Mouse (Mus musculus) erythroblast, adult 5-6 weeks (primary cell): ENCODE measurements around the gene Il18. TPM values are rescaled to one million over a fixed set of nuclear protein-coding genes. Genes with fewer than 3 reads are reported as not detected.

Experiments
- ATAC-seq: replicated peaks from 2 replicates; pipeline ENCODE4 v1.8.0; 2016; ENCODE audit warnings: moderate number of reproducible peaks, mild to moderate bottlenecking, moderate TSS enrichment, inconsistent platforms; ENCODE audit not compliant: poor library complexity, low FRiP score, severe bottlenecking
- total RNA-seq, 2 experiments: library from RNA; stranded (forward) in 1 of 2; stranded (reverse) in 1 of 2; fragments of 150-400 nt in 1 of 2; fragments of 200-764, 138-1000 nt in 1 of 2; gene quantifications; 2 replicates each; pipeline versions ENCODE4 v1.2.3 to v1.2.4; 2015 to 2017; ENCODE audit warnings: low replicate concordance in 2 of 2

The Il18 gene
- total RNA-seq, 2 experiments from 2014 or later: 3.7 TPM; not detected in 1

DNA sequence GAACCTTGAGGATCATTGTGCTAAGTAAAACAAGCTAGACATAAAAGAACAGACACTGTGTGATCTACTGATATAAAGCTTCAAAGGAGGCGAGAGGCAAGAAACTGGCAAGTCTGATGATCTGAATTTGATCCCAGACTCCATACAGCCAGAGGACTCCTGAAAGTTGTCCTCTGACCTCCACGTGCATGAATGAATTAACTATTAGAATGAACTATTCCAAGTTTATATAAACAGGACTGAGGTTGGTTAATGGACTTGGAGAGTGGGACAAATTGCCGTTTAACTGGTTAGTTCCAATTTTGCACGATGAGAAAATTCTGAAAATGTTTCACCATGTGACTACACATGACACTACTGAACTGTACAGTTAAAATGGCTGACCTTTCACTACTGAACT lies 5.7 kb upstream of the Il18 start:
- no peak for ATAC-seq

- no peak for ATAC-seq
Observed at GRCm38 (mm10) chr9:50552206-50552605, 2.4 kb upstream of the Il18 start.

DNA sequence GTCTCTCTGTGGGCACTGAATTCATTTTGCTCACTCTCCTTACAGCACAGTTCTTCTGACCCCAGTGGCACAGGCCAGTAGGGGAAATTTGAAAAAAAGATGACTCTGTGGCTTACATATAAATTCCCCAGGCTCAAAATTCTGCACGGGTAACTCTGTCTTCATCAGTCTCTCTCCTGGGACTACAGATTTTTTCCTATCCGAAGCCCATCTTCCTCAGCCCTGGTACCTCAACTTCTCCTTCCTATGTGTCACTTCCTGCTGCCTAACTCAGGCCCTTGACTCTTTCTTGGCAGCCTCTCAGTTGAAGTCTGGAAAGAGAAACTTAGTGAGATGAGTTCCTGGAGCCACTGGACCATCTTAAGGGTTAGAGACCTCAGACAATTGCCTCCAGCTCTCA lies 1.1 kb upstream of the Il18 start:
- ATAC-seq: no peak

- no peak for ATAC-seq
Observed at GRCm38 (mm10) chr9:50555094-50555446, 443 bp downstream of the Il18 start, which contains the start of gene Bco2. Gene Bco2 (minus strand): TSS chr9:50555181.

DNA sequence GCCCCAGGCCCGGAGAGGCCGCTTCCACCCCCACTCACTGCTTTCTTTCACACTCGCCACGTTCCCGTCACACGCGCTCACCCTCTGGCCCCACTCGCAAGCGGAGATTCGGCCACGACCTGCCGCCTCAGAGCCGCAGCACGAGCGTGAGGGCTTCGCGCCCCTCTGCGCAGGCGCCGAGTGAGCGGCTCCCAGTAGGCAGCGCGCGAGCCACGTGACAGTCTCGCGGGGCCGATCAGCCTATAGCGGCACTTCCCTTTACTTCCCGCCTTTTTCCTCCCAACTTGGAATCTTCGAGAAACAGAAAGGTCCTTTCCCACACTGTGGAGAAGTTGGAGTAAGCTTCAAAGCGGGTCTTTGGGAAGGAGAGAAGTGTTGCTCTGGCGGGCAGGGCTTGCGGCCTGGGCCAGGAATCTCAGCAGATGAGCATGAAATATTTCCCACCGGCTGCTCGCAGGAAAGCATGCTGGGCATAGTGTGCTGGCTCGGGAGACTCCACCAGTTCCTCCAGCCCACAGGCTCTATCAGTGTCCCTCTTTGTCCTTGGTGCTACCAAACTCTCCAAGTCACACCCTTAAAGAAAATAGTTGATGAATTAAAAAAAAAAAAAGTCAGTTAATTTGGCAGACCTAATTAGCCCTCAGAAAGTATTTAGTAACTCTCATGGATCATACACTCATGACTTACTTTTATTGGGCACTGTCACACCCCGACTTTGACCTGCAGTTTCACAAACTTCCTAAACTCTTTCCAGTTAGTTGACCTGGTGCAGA lies 6.7 kb downstream of the Il18 start, which contains the start of gene Tex12:
TSS of gene Tex12 (minus strand) at position 181 of the 773 bp plus-strand sequence.
- no peak for ATAC-seq

DNA sequence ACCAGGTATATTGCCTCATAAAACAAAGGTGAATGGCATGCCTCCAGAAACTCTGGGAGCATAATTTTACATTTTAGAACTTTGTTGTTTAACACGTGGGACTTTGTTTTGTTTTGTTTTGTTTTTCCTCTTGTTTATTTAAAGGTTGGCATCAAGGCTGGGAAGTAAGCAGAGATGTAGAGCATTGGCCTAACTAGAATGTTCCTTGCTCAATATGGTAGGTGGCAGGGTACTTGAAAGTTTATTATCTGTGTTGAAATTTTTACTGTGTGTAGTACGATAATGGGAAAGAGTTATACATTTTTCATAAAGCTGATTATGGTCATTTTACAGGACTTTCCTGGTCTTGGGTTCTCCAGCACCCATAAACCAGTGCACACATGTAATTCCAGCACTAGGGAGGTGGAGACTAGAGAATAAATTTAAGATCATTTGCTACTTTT lies 7.3 kb downstream of the Il18 start:
- no peak for ATAC-seq

DNA sequence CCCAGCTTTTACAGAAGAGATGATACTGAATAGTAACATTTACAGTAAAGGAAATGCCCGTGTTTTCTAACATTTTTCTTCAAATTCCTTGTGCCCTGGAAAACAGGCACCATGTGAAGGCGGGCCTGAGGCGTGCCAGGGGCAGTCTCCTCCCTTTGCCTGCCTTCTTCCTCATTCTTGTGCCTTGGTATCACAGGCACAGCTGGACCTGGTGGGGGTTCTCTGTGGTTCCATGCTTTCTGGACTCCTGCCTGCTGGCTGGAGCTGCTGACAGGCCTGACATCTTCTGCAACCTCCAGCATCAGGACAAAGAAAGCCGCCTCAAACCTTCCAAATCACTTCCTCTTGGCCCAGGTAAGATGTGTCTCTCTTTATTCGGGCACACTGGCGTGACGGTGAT lies 10.5 kb downstream of the Il18 start:
- no peak for ATAC-seq

DNA sequence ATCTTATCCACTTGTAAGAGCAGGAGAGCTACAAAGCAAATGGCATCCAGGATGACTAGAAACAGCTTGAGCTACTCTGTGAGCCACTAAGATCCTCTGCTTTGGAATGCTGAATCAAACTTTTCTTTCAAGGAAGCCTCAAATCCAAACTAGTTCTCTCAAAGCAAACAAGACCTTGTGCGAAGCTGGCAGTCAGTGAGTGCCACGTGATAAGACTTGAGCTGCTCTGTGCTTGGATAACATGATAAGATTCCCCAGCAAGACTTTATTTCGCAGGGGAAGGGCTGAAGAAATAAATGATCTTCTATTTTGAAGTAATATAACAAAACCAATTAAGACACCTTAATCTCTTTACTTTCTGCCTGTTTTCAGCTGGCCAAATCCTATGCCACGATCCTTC lies 11.3 kb downstream of the Il18 start:
- ATAC-seq: no peak

DNA sequence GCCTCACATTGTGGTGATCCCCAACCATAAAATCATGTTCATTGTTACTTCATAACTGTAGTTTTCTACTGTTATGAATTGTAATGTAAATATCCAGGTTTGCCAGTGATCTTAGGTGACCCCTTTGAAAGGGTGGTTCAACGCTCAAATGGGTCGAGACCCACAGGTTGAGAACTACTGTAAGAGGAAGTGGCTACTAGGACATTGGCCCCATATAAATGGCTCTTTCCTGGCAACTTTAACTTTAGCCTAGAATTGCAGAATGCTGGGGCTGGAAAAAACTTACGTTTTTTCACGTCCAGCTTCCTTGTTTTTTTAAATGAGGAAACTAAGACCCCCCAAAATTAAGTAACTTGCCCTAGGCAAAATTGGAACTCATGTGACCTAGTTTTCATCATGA lies 12.7 kb downstream of the Il18 start:
- ATAC-seq: no peak

DNA sequence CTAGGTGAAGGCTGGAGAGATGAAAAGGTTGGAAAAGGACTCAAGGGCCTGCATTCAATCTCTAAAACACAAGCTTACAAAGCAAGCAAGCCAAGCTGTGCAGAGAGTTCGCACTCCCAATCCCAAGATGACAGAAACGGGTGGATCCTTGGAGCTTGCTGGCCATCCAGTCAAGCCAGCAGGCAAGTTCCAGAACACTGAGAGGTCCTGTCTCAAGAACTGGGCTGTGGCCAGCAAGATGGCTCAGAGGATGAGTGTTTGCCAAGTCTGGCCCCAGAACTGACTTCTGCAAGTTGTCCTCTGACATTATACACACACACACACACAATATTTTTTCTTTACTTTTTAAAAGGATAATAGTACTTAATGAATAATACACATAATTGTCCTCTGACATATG lies 13.3 kb downstream of the Il18 start:
- no peak for ATAC-seq

DNA sequence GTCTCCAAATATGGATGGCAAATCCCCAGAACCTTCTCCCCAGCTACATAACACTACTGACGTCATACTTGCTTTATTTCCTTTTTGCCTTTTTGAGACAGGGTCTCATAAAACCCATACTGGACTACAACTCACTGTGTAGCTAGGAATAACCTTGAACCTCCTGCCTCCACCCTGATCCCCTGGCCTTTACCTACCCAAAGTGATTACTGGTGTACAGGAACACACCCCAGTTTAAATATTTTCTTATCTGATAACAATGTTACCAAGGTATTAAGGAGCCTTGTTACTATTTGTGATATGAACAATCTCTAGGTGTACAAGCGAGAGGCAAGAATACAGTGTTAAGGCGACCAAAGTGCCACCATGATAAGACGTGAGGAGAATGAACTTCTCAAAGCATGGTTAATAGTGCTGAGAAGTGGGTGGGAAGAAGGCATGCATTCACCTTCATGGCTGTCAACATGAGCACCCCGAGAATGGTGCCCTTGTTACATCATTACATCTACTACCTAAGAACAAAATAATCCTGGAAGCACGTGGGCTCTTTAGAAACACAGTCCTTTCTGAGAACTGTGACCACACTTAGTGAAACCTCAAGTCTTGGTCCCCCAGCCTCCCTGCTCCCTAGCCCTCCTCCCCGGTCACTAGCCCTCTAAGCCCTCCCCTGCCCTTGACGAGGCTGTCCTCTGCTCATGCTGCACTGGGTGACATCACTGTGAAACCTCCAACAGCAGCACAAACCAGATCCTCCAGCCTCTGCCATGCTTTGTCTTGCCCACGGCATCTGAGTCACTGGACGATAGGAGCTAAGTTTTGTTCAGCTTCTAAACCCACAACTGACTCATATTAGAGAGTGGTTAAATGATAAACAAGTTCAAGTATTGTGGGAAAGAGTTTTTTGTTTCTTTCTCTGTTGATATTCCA lies 15.2 kb downstream of the Il18 start:
- no peak for ATAC-seq

- ATAC-seq: no peak
Observed at GRCm38 (mm10) chr9:50580370-50580769, 25.7 kb downstream of the Il18 start.

GRCm38 (mm10) chr9:50585145-50585818 lies 30.7 kb downstream of the Il18 start:
- no peak for ATAC-seq

DNA sequence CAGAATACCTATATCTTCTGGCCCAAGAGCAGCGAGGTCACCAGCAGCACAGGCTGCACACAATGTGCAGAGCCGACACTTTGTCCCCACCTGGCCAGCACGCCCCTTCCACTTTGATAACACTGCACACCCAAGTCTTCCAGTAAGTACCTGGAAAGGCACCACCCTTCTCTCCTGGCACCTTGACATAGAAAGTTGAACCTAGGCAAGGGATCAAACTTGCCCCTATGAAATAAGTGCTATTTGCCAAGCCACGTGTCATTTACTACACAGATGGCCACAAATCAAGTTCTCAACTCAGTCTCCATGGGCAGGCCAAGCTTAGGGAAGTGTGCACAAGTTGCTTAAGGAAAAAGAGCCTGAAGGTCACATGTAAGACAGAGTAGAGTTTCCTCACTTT lies 32.3 kb downstream of the Il18 start:
- no peak for ATAC-seq

DNA sequence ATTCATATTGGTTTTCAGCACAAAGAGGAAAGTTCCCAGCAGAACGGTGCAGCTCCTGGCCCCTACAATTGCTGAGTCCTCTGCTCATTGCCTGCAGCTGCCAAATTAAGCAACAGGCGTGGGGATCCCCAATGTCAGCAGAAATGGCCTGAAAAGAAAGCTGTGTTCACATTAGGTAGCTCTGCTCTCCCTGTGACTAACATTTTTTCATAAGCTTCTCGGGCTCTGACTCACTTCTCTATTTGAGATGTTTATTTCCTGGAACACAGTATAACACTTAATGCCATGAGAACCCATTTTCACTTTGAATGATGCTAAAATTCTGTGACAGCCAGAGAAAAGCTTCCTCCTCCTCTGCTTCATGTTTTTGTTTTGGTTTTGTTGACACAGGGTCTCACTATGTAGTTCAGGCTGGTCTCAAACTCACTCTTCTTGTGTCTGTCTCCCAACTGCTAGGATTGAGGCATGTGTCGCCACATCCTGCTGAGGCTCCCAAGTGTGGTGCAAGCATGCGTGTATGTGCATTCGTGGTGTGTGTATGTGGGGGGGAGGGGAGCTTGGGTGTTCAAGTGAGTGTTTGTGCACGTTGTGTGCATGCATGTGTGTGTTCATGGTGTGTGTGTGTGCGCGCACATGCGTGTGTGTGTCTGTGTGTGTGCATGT lies 36.4 kb downstream of the Il18 start:
- ATAC-seq: no peak

DNA sequence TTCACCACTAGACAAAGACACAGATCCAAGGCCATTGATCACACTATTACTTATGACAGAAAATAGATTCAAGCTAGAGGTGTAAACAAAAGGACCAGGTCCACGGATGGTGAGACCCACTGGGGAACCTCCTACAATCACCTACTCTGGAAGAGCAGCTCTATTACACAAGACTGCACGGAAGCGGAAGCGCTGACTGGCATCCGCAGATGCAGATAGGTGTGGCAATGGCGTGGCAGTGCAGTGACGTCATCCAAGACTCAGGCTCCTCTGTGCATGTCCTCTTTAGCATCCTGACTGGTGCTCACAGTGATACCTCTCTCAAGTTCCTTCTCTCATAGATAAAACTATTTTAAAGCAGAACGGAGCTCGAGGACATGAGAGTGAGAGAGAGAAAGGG lies 38.3 kb downstream of the Il18 start:
- no peak for ATAC-seq

DNA sequence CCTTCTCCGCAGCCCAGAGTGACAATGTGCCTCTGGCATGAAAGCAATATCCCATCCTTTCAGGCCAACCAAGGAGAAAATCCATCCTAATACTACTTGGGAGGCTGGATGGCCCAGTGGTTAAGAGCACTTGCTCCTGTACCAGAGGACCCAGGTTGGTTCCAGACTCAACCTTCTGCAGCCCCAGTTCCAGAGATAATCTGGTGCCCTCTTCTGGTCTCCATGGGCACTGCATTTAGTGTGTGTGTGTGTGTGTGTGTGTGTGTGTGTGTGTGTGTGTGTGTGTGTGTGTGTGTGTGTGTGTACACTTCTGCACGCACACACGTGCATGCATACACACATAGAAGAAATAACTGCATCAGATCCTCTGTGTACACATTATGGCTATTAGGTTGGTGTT lies 38.9 kb downstream of the Il18 start:
- ATAC-seq: peak; percentile 79

DNA sequence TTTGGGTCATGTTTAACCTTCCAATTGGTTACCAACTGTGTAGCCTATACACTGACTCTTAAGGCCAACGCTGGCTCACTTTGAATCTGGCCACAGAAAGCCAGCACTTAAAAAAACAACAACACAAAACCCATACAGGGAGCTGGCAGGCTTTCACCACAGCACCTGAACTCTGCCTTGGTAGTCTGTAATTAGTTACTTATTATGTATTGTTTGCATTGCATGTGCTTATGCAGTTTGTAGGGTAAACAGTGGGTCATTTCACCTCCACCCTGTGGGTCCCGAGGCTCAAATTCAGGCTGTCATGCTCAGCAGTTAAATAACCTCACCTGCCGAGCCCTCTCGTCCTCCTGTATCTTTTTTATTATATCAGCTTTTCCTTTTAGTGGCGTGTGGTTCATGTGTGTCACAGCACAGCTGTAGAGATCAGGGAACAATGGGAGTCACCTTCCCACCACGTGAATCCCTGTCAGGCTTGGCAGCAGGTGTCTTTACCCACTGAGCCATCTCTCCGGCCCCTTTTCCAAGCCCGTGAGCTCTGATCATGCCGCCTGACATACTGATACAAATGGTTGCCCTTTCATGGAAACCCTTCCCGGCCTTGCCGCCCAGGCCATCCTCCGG lies 40.3 kb downstream of the Il18 start:
- ATAC-seq: no peak

- no peak for ATAC-seq
Observed at GRCm38 (mm10) chr9:50596973-50597372, 42.3 kb downstream of the Il18 start.
